Mouse (Mus musculus) erythroblast, embryonic 14.5 days (primary cell): ENCODE measurements around the gene Clmp.

Experiments
- GATA1 ChIP-seq: IDR thresholded peaks from 2 replicates; pipeline ENCODE4 v1.6.1; 2012; ENCODE audit warnings: low read length, inconsistent platforms, mixed read lengths
- TAL1 ChIP-seq: IDR thresholded peaks from 3 replicates; pipeline ENCODE4 v1.6.1; 2012; ENCODE audit warnings: low read length, inconsistent platforms, mixed read lengths

DNA sequence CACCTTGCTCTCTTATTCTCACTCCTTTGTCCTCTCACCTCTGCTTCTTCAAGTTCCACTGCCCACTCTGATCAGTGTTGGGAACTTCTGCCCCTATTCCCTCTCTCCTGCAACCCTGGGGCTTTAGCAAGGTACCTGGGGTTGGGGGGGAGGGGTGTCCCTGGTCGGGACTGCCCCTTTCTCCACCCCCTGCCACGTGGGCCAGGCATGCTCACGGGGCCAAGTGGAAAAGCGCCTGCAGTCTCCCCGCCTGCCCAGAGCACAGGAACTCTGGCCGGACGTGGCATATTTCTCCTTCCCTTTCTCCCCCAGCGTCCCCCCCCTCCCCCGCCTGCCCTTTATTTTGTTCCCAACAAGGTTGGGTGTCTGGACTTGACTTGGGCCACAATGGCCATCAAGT is 33.0 kb upstream of the Clmp start:
- TF ChIP-seq GATA1 (no peak), TAL1 (no peak)
